Mouse (Mus musculus) spleen, adult 2 months (tissue): ENCODE data around the gene Cdc42se2.

Experiments
- CTCF ChIP-seq: fragments of 200-500 bp; IDR thresholded peaks from 2 replicates; pipeline ENCODE4 v1.5.1; 2011; ENCODE audit warnings: mild to moderate bottlenecking, inconsistent platforms; ENCODE audit not compliant: insufficient read depth, insufficient read length, insufficient replicate concordance; ENCODE audit errors: extremely low read depth
- POLR2A ChIP-seq: fragments of 200-500 bp; IDR thresholded peaks from 2 replicates; pipeline ENCODE4 v1.6.1; 2011; ENCODE audit warnings: low read depth, low read length, inconsistent platforms

DNA sequence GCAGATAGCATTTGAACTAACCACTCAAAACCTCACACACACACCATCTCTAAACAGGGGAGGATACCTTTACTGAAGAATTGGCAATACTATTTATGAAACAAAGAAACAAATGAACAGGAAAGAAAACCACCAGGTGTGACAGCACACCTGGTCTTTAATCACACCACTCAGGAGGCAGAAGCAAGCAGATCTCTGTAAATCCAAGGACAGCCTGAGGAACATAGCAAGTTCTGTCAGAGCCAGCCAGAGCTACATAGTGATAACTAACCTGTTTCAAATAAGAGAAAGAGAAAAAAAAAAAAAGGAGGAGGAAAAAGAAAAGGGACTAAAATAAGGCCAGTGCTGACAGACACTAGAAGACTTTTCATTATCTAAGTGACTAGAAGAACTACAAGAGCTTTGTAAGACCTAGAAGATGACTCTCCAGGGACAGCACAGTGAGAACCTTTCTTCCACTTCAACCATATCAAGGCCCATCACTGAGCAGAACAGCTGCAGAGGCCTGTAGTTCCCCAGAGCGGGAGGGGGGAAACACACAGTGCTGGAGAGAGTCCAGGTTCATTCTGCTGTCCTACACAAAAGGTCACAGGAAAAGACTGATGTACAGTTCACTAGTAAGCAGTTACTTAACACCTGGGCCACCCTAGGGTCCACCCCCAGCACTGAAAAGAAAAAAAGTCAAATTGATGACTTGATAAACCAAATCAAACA, 9.2 kb downstream of the Cdc42se2 start:
- TF ChIP-seq CTCF (no peak), POLR2A (no peak)
